Mouse (Mus musculus): ENCODE measurements around the gene Ap3s2.

The Ap3s2 gene

DNA sequence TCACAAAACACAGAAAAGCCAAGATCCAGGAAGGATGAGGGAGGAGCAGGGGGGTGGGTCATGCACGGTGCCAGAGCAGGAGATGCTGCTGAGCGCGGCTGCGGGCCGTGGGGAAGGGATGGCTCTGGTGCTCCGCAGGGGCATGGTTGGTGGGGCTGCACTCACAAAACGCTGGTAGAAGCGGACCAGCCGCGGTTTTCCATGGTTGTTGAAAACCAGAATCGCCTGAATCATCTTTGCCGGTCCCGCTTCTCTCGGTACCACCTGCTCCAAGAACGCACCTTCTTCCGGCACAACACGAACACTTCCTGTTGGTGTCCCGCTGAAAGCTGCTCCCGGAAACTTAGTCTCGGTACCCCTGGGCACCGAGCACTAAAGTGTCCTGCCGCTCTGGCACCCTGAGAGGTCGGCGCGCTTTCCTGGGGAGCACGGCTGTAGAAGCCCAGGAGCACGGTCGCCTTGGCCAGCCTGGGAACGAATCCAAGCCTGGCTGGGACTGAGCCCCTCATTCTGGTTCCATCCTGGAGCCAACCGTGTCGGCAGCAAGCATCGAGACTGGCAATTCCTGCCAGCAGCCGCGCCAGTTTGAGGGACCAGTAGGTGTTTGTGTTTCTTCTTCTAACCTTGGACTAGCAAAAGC is at the start of gene Ap3s2:
Gene Ap3s2 (minus strand): TSS at position 306 of the 640 bp plus-strand sequence.
- peak; percentile 92 for DNase-seq

DNA sequence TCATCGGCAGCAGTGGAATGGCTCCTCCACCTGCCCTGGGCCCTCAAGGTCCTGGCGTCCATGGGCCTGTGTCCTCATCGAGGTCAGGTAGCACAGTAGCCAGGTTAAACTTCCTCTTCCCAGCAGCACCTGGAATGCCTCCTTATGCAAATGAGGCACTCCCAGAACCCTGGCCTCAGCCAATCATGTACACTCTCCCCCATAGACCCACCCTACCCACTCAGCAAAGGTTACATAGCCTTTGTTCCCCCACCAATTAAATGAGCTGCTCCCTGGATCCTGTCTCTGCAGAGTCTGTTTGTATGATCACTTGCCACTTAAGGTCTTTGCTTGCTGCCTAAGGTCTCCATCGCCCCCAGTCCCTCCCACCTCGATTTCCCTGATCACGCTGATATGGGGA is 47.9 kb upstream of the Ap3s2 start:
- DNase-seq, result no peak

DNA sequence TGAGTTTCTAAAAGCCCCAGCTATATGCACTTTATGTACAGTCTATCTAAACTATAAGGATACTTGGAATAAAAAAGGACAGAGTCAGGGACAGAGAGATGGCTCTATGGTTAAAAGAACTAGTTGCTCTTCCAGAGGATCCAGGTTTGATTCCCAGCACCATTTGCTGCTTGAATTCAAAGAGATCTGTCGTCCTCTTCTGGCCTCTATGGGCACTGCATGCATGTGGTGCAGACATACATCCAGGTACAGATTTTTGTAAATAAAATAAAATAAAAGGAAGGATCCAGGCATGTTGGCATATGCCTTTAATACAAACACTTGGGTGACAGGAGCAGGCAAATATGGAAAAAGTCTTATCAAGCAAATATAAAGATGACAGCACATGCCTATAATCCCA is 41.2 kb upstream of the Ap3s2 start:
- no peak for DNase-seq

DNA sequence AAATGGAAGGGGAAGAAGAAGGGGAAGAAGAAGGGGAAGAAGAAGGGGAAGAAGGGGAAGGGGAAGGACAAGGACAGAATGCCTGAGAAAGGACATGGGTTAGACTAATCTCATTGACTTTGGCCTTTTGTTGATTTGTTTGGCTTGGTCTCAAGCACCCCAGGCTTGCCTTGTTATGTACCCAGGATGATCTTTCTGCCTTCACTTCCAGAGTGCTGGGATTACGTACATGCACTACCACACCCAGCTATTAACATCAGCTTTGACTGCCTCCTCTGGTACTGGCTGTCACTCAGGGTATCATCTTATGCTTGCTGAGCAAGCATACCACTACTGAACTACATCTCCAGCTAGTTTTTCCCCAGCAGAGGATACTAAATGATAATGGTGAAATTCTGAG is 35.7 kb upstream of the Ap3s2 start:
- no peak for DNase-seq

DNA sequence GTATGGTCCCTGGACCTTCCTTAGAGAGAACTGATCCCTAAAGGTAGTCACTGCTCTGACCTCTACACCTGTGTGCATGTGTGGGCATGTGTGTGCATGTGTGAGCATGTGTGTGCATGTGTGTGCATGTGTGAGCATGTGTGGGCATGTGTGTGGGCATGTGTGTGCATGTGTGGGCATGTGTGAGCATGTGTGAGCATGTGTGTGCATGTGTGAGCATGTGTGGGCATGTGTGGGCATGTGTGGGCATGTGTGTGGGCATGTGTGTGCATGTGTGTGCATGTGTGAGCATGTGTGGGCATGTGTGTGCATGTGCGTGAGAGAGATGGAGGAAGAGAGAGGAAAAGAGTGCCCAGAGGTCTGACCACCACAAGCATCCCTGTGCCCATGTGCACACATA is 34.4 kb upstream of the Ap3s2 start:
- no peak for DNase-seq

DNA sequence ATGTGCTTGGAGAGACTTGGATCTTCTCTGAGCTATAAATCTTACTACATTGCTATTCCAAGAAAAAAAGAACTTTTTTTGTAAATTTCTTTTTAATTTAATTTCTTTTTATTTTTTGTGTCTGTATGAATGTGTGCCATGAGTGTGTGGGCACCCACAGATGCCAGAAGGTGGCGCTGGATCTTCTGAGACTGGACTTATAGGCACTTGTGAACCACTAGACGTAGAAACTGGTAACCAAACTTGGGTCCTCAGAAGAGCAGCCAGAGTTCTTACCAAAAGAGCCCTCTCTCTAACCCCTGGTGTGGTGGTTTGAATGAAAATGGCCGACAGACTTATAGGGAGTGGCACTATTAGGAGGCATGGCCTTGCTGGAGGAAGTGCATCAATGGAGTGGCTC is 30.6 kb upstream of the Ap3s2 start:
- no peak for DNase-seq

DNA sequence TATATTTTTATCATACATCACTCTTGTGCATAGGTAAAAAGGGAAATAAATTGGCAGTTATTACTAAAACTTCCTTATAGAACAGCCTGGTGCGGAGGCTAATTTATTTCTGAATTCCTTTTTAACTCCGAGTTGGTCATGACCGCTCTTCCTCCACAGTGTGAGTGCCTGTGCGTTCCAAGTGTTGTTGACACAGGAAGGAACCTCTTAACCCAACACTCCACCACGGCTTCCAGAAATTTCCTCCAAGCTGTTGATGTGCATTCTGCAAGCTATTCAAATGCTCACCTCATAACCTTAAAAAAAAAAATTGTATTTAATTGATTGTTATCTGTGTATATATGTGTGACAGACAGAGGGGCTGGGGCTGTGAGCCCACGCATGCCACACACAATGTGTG is 29.8 kb upstream of the Ap3s2 start:
- peak; percentile 28 for DNase-seq

DNA sequence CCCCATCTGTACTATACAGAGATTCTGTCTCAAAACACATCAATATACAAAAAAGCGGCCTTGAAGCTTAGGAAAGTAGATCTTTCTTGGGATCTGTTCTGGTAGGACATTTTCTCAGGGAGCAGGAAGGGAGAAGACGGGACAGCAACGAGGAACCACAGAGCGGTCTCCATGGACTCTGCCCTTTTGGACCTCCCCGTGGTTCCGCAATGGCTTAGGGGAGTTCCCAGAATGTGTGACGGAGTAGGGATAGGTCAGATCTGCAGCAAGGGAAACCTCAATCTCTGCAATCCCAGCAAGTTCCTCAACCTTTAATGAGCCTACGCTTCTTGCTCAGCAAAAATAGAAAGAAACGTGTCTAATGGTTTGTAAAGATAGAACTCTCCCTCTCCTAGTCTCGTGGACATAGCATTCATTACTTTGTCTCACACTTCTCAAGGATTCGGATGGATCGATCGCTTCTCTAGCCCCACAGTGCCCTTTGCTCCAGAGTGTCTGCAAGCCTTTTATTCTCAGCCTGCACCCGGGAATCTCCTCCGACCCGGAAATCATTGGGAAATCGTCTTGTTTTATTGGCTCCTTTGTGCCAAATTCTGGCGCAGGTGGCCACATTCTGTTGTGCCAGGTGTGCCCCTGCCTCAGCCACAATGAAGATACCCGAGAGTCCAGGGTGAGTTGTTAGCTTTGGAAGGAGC is 15.2 kb upstream of the Ap3s2 start:
- peak; percentile 69 for DNase-seq

DNA sequence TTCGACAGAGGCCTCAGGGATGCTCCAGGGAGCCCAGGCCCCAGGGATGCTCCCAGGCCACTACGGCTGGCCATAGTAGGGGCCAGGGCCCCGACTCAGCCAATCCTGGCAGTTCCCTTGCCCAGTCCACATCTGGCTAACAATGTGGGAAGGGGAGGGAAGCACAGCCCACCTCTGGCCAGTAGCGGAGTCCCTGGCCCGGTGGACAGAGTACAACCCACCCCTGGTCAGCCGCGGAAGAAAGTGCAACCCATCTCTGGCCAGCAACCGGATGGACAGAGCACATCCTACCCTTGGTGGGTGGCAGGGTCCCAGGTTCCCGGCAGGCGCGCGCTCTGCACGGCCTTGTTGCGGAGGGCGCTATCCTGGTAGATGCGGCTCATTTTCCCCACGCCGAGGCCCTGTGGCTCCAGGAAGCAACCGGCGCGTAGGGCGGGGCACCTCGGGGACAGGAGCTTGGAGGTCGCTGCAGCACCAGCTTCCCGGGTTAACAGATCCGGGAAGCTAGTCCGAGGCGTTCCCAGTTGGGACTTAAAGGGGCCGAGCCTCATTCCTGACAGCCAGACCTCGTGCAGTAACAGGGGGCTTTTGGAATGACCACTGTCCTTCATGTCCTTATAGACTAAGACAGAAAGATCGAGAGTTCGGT is 14.5 kb upstream of the Ap3s2 start, which contains the start of gene Arpin:
Gene Arpin (minus strand): TSS at position 498 of the 649 bp plus-strand sequence.
- DNase-seq, result peak; percentile 87

DNA sequence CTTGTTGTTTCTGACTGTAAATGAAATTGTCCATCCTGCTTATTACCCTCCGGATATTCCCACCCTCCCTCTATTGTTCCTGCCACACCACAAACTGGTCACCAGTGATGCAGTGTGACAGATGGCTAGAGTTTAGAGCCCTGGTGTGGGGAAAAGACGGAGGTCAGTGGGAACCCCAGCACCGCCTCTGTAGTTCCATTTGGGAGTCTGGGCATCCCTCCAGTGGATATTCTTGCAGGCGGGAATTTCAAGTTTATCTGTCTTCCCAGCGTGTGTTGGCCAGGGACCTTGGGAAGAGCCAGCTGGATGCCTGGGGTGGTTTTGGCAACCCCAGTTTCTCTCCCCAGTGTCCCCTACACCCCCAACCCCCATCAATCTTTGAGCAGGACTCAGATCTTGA is 14.0 kb upstream of the Ap3s2 start:
- DNase-seq, result peak; percentile 48

DNA sequence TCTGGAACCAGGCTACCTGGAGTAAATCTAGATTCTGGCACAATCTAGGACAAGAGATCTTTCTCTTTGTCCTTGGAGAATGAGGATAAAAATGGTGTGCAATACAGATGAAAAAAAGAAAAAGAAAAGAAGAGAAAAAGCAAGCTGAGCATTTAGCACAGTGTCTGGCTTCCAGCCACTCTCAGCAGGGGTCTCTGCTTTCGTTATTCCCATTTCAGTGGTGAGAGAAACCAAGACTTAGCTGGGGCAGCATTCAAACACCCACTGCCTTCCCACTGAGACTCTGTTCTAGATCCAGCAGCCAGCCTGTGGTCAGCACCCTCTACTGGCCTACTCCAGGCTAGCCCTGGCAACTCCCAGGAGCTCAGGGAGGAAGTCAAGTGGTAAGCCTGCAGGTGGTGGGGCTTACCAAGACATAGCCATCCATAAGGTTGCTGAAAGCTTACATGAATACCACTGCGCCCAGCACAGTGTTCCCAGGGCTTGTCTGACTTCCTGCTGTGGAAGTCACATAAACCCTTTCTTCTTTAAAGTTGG is 8.1 kb upstream of the Ap3s2 start:
- no peak for DNase-seq

DNA sequence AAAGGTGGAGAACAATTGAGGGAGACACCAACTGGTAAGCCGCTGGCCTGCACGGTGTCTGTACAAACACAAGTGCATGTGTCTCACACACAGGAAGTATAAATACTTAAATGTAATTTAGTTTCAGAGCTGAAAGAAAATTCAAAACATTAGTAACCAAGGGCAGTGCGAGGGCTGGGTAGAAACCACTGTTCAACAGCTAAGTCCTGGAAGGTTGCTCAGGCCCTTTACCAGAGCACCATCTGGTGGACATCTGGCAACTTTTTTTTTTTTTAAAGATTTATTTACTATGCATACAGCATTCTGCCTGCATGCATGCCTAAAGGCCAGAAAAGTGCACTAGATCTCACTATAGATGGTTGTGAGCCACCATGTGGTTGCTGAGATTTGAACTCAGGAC is 5.9 kb downstream of the Ap3s2 start:
- peak; percentile 51 for DNase-seq

DNA sequence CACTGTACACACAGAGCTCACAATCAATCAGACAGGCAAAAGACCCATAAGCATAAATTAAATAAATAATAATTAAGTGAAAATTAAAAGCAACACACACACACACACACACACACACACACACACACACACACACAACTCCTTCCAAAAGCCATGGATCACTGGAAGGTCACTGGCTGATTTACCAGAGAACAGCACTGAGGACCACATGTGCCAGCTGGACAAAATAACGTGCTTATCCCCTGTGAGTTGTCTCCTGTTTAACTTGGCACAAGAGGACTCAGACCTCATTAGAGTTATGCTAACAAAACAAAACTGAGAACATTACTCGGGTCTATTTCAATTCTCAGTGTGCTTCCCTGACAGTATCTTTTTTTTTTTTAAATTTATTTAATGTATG is 13.1 kb downstream of the Ap3s2 start:
- no peak for DNase-seq

DNA sequence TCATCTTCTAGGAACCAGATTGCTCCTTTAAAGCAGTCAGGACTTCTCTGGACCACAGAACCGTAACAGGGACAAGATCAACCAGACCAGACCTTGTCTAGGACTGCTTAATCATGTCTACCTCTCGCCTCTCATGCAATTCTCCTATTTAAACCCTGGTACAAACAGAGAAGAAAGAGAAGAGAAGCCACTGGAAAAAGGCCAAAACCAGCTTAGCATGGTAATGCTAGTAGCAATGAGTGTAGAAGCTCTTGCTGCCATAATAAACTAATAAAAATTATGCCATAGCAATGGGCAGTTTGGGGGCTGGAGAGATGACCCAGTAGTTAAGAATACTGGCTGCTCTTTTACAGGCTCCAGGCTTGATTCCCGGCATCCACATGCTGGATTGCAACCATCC is 13.5 kb downstream of the Ap3s2 start:
- DNase-seq, result no peak

DNA sequence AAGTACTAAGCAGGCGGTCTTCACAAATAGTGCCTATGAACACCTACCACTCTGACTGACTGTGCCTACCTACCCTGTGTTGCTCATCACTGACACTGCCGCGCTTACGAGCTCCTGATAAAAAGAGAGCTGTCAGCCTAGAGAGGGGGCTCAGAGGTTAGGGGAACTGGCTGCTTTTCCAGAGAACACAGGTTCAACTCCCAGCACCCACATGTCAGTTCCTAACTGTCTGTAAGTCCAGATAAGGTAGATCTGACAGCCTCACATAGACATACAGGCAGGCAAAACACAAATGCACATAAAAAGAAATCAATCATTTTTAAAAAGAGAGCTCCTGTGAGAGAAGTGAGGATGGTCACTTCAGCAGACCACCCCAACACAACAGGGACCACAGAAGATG is 15.3 kb downstream of the Ap3s2 start:
- DNase-seq, result no peak

DNA sequence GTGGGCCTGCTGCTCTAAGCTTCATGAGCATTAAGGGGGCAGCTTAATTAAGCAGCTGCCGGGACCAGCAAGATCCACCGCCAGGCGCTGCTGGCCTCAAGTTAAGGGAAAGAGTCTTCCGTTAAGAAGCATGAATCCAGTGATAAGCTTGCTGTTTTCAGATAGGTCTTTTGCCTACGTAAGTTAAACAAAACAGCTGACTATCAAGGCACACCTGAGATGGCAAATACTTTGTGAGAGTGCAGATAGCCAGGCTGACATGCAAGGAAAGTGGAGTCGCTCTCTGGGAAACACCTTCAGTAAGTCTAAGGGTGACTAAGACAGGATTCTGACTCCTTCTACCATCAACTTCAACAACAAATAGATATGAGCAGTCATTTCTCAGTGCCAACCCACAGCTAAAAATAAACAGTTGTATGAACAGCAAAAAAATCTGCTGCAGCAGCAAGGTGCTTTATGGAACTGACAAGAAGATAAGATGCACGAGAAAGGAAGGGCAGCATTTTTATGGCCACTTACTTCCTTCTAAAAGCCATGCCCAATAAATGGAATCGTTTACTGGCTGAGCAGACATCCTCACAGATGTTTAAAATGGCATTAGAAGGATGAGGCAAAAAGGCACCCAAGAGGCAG is 17.2 kb downstream of the Ap3s2 start:
- no peak for DNase-seq

DNA sequence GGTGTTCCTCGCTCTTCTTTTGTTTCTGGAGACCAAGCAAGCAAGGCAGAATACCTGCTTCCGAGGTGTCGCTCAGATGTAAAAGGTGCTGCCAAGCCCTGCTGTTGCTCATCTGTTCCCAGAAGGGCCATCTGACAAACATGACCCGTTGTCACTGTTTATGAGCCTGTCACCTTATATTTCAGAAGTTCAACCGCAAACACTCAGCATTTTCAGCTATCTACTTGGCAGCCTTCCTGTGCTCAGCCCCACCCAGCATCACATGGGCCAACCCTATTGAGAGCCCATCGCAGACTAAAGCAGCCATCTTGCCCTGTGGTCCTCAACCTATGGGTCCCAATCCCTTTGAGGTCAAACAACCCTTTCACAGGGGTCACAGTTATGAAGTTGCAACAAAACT is 19.7 kb downstream of the Ap3s2 start:
- DNase-seq, result no peak

DNA sequence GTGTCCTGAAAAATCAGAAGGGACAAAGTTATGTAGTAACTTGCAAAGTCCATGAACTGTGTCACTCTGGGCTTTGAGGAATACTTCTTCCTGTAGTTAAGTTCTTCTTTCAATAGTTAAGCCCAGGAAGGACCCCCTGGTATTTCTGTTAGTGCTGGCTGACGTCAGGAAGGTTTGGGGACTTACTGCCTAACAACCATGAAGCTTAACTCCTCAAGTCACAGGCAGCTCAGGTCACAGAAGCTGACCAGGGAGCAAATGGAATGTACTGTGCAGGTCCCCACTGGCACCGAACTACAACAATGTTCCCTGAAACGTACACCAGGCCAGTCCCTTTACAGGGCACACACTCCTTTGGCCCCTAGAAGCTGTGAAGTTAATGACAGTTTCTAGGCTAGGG is 25.2 kb downstream of the Ap3s2 start:
- DNase-seq, result no peak

DNA sequence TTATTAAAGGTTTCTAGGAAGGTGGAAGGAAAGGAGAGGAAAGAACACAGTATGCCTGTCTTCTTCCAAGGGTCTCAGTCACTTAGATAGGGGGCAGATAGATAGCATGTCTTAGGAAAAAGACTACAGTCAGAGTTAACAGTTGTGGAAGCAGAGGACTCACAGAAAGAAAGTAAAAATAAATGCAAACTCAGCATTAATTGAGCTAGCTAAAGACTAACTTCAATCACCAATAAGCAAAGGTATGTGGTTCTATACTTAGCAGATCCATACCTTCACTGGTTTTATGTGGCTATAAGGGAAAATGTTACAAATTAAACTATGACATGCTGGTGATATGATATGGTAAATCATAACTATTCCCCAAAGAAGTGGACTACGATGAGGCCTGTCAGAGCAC is 25.7 kb downstream of the Ap3s2 start:
- DNase-seq, result no peak

DNA sequence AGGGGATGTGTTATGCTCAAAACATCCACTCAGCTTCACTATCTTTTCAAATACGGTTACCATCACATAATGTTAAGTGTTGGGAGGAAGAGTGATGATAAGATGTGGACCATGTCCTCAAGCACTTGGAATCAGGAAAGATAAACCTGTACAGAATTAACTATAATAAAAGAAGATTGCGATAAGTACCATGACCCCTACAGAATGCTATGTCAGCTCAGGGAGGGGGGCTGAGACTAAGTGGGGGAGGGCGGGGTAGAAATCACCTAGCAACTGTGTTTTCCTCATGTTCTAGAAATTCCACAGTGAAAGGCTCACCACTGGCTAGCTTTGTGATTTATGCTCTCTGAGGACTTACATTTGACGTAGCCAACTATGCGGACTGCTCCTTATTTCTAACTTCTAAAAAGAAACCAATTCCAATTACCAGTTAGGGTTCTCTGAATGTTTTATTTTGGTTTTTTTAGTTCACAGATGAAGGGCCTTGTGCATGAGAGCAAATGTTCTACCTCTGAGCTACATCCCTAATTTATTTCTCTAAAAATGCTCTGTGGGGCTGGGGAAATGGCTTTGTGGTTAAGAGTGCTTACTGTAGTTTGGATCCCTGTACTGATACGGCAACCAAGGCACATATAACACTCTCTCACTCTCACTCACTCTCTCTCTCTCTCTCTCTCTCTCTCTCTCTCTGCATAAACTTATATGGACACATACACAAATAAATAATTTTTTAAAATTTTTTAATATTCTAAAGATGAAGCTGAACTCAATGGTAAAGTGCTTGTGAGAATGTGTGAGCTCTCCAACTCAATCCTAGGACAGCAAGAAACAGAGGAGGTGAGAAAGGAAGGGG is 27.6 kb downstream of the Ap3s2 start:
- DNase-seq, result no peak

DNA sequence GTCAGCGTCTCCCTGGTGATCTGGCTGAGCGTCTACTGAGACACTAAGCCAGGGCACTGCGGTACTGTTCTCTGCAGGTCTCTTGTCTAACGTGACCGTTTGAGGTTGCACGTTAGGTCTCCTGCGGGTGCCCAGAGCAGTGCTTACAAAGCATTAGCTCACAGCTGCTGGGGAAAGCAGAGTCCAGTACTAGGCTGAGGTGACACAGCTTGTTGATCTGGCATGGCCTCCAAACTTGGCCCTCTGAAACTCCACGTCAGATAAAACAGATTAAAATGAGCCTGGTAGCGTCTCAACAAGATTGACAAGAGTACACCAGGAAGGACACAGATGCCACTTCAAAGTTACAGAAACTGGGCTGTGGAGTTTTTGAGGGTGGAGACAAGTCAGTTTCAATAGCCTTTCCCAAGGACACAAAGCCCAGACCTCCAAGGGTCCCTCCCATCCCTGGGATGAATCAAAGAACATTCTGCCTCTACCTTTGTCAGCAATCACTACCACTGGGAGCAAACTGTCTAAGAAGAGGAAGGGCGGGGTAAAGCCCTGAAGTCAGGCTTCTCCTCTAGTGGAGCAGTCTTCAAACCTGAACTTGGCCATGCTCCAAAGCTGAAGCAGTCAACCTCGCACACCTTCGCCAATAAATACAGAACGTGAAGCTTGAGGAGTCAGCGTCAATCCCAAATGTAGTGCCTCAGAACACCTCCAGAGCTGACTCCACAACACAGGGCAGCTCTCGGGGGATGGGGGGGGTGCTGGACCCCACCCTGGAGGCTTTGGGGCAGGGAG is 29.8 kb downstream of the Ap3s2 start:
- peak; percentile 35 for DNase-seq

DNA sequence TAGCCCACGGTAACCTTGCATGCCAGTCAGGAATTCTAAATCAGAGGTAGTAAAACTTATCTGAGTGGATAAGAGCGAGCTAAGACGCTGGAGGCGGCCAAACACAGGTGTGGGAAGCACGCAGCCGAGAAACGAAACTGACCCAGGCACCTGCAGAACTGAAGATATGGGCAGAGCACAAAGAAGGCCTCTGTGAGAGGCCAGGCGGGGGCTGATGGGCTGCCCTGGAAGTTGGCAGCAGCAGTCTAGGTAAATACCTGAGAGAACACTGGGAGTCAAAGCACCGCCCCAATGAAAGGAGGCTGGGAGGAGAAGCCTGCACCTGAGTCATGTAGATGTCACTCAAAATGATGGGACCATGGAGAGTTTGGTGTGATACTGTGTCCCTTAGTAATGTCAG is 31.8 kb downstream of the Ap3s2 start:
- no peak for DNase-seq

Measured in lung, postnatal 10 days (tissue).